8 mouse cellular contexts compared by ENCODE assay signal in the genomic region with DNA sequence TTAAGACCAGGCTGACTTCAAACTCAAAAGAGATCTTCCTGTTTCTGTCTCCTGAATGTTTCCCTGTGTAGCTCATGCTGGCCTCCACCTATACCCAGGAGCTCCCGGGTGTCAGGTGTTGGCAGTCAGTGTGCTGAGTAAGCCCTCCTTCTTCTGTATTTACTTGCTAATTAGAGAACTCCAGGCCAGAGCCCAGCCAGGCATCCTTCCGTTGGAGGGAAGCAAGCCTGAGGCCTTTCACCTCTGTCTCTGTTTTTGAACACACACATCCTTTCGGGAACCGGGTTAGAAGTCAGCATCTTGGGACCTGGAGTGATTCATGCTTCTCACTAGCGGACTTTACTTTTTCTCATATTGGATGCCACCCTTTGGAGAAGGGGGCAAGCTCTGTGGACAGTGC. TPM values are rescaled to one million over a fixed set of nuclear protein-coding genes. Genes with fewer than 3 reads are reported as not detected.
A peak's percentile ranks its signal among the peaks of the same experiment; 100 is the strongest.
DNase-seq lines count a peak whose midpoint lies in the region; ATAC-seq and TF ChIP-seq lines count a peak whose summit lies in the region.

No protein-coding gene starts in this region.

- no peak for TF ChIP-seq EP300 in MEL (IDR thresholded peaks at IDR 0.05; ENCODE audit: low read depth in 1 of 2, low read length in 2 of 2)

- peaks cover 11 to 21% of the 10 kb centered on the region in 2 experiments for H3K36me3 ChIP-seq in MEL (ENCODE audit: control insufficient read depth in 1 of 2, insufficient read depth in 2 of 2, low read length in 2 of 2)
- H3K36me3 ChIP-seq in hindbrain, embryonic 14.5 days (replicated peaks; ENCODE audit: control insufficient read depth, insufficient read depth): peaks cover 33% of the 10 kb centered on the region
- H3K36me3 ChIP-seq in liver, embryonic 15.5 days (replicated peaks): peaks cover 42% of the 10 kb centered on the region

- ATAC-seq in hindbrain, embryonic 14.5 days (ENCODE audit: low FRiP score): no peak
- ATAC-seq in liver, embryonic 15.5 days (ENCODE audit: insufficient read depth): no peak
- ATAC-seq in activated CD4-positive, CD25-positive, alpha-beta regulatory T cell, adult 4 months: no peak

- peaks cover 23% of the 10 kb centered on the region for H3K4me1 ChIP-seq in cerebellum, adult 2 months (ENCODE audit: control insufficient read depth, insufficient read depth, low read length)
- peaks cover 6 to 26% of the 10 kb centered on the region in 2 experiments; a peak in 3 of 4 replicates for H3K4me1 ChIP-seq in MEL (ENCODE audit: control insufficient read depth in 1 of 2, insufficient read depth in 2 of 2, low read length in 2 of 2)
- peaks cover 14% of the 10 kb centered on the region for H3K4me1 ChIP-seq in hindbrain, embryonic 14.5 days (replicated peaks; ENCODE audit: control insufficient read depth, insufficient read depth, low read length)
- H3K4me1 ChIP-seq in liver, embryonic 15.5 days (replicated peaks): peaks cover 51% of the 10 kb centered on the region

- H3K27ac ChIP-seq in cerebellum, adult 2 months (ENCODE audit: insufficient read depth, low read length): no peak overlapping the region
- no peak overlapping the region; the same call in 1 of the 2 replicates for H3K27ac ChIP-seq in MEL (ENCODE audit: control insufficient read depth, low read depth, low read length)
- no peak overlapping the region for H3K27ac ChIP-seq in hindbrain, embryonic 14.5 days
- H3K27ac ChIP-seq in liver, embryonic 15.5 days (replicated peaks): peak overlapping the region; percentile 94

- DNase-seq in cerebellum, adult 2 months: peak in 1 of 2 experiments; percentile 48
- DNase-seq in cerebellum, postnatal 36 days: no peak
- DNase-seq in MEL (ENCODE audit: low read depth, low spot score): peak; percentile 37
- DNase-seq in hindbrain, embryonic 14.5 days (ENCODE audit: low spot score): no peak
- no peak for DNase-seq in thymus, postnatal 14 days
- no peak for DNase-seq in embryo, embryonic 11 days

- WGBS in cerebellum, adult 2 months: 40% methylated on average over 5 of the region's 5 CpGs
- 69% methylated on average over 5 of the region's 5 CpGs for WGBS in hindbrain, embryonic 14.5 days
- WGBS in liver, embryonic 15.5 days (ENCODE audit: insufficient replicate concordance): 56% methylated on average over 5 of the region's 5 CpGs

- peaks cover 31% of the 10 kb centered on the region for H3K79me2 ChIP-seq in MEL (ENCODE audit: control insufficient read depth, insufficient read depth, low read length, poor library complexity)

- TF ChIP-seq CTCF in cerebellum, adult 2 months (IDR thresholded peaks at IDR 0.05; ENCODE audit: borderline replicate concordance, insufficient read depth, low read depth, low read length): no peak
- TF ChIP-seq CTCF in MEL (IDR thresholded peaks at IDR 0.05 in 2 of 3, conservative IDR thresholded peaks at IDR 0.05 in 1 of 3; ENCODE audit: control insufficient read depth in 1 of 3, insufficient read depth in 1 of 3, low read depth in 2 of 3, low read length in 3 of 3, poor library complexity in 1 of 3, severe bottlenecking in 1 of 3): no peak

- no peak for TF ChIP-seq RAD21 in MEL (IDR thresholded peaks at IDR 0.05; ENCODE audit: low read depth, low read length)

- no peaks in the 10 kb centered on the region for H3K27me3 ChIP-seq in cerebellum, adult 2 months (ENCODE audit: control insufficient read depth, insufficient read depth, low read length)
- H3K27me3 ChIP-seq in MEL (ENCODE audit: control insufficient read depth in 1 of 2, insufficient read depth in 2 of 2, low read length in 2 of 2): no peaks in the 10 kb centered on the region
- no peaks in the 10 kb centered on the region for H3K27me3 ChIP-seq in hindbrain, embryonic 14.5 days (ENCODE audit: control insufficient read depth, insufficient read depth, low read length)
- H3K27me3 ChIP-seq in liver, embryonic 15.5 days: no peaks in the 10 kb centered on the region

- peak overlapping the region; percentile 25 for H3K4me3 ChIP-seq in cerebellum, adult 2 months (replicated peaks; ENCODE audit: insufficient read depth, low read depth, low read length)
- peak overlapping the region; percentile 94 for H3K4me3 ChIP-seq in MEL (ENCODE audit: control insufficient read depth in 1 of 2, insufficient read depth in 1 of 2, low read depth in 2 of 2, low read length in 2 of 2)
- peak overlapping the region; percentile 66; the same call in 1 of the 2 replicates for H3K4me3 ChIP-seq in hindbrain, embryonic 14.5 days (replicated peaks; ENCODE audit: low read length)
- H3K4me3 ChIP-seq in liver, embryonic 15.5 days (replicated peaks): peak overlapping the region; percentile 71

- no peak for TF ChIP-seq POLR2A in cerebellum, adult 2 months (IDR thresholded peaks at IDR 0.05; ENCODE audit: borderline replicate concordance, insufficient read depth, low read length)
- TF ChIP-seq POLR2A in MEL (IDR thresholded peaks at IDR 0.05; ENCODE audit: control insufficient read depth in 1 of 2, insufficient read depth in 1 of 2, low read depth in 1 of 2, low read length in 2 of 2, poor library complexity in 1 of 2): no peak

- peak overlapping the region; percentile 86 for H3K4me2 ChIP-seq in hindbrain, embryonic 14.5 days (replicated peaks)
- peak overlapping the region; percentile 97 for H3K4me2 ChIP-seq in liver, embryonic 15.5 days

- H3K9me3 ChIP-seq in MEL (replicated peaks; ENCODE audit: insufficient read depth, low read length): no peaks in the 10 kb centered on the region
- H3K9me3 ChIP-seq in hindbrain, embryonic 14.5 days (ENCODE audit: control insufficient read depth, low read length): no peaks in the 10 kb centered on the region
- no peaks in the 10 kb centered on the region for H3K9me3 ChIP-seq in liver, embryonic 15.5 days (replicated peaks)

- peak overlapping the region; percentile 97 for H3K9ac ChIP-seq in MEL (ENCODE audit: control insufficient read depth, low read depth, low read length, poor library complexity, severe bottlenecking)
- H3K9ac ChIP-seq in hindbrain, embryonic 14.5 days: no peak overlapping the region
- peak overlapping the region; percentile 77 for H3K9ac ChIP-seq in liver, embryonic 15.5 days

TF ChIP-seq in MEL, 35 proteins besides CTCF, POLR2A, EP300 and RAD21 (continues in another document):
- TF ChIP-seq JUND (IDR thresholded peaks at IDR 0.05; ENCODE audit: low read depth, low read length) (no peak), ETS1 (IDR thresholded peaks at IDR 0.05; ENCODE audit: low read depth, low read length) (no peak), CHD1 (IDR thresholded peaks at IDR 0.05; ENCODE audit: low read depth, low read length) (no peak), CHD2 (IDR thresholded peaks at IDR 0.05; ENCODE audit: low read length) (no peak), BHLHE40 (IDR thresholded peaks at IDR 0.05; ENCODE audit: borderline replicate concordance, low read depth, low read length) (no peak), MAX (IDR thresholded peaks at IDR 0.05; ENCODE audit: low read length) (no peak), RCOR1 (IDR thresholded peaks at IDR 0.05; ENCODE audit: low read depth, low read length) (no peak), MAZ (IDR thresholded peaks at IDR 0.05; ENCODE audit: low read depth, low read length) (no peak), SIN3A (IDR thresholded peaks at IDR 0.05; ENCODE audit: low read length) (no peak), ELF1 (IDR thresholded peaks at IDR 0.05; ENCODE audit: low read depth, low read length) (no peak), ZMIZ1 (IDR thresholded peaks at IDR 0.05; ENCODE audit: low read depth, low read length) (no peak), MAFK (IDR thresholded peaks at IDR 0.05; ENCODE audit: borderline replicate concordance, low read depth, low read length) (no peak), NELFE (IDR thresholded peaks at IDR 0.05; ENCODE audit: low read depth, low read length) (no peak)

RNA-seq across cellular contexts. Expression of a gene that starts 1.4 kb away (rescaled TPM):
- polyA plus RNA-seq in cerebellum, adult 2 months (2012; rRNA removed): 33.8 and 37.7 TPM in 2 replicates
- 3.5 and 3.7 TPM in 2 replicates for total RNA-seq in MEL (2012; rRNA removed)
- polyA plus RNA-seq in MEL (2012; ENCODE audit: insufficient read depth in 1 of 2, insufficient read length in 2 of 2, low read depth in 1 of 2, low replicate concordance in 2 of 2, missing spikeins in 1 of 2): 1 to 10 TPM in 1 of 2 experiments, not detected in 1; 1.0 TPM
- polyA plus RNA-seq in hindbrain, embryonic 14.5 days (2014; fragmentation: Nextera tagmentation; extraction: Ambion mirVana): 3.8 and 5.1 TPM in 2 replicates
- 0.82 TPM in 1 of 2 replicates, not detected in the other for polyA plus RNA-seq in liver, embryonic 15.5 days (2015; fragmentation: Nextera tagmentation; extraction: Ambion mirVana)
- 1 to 10 TPM in 1 of 2 experiments, not detected in 1; 6.5 TPM for polyA plus RNA-seq in activated CD4-positive, CD25-positive, alpha-beta regulatory T cell, adult 4 months (2017; shearing (Covaris generic))

RNA-seq across cellular contexts. Expression of a gene that starts 1.5 kb away (rescaled TPM):
- polyA plus RNA-seq in cerebellum, adult 2 months (2012; rRNA removed): 301 and 310 TPM in 2 replicates
- total RNA-seq in MEL (2012; rRNA removed): 145 and 151 TPM in 2 replicates
- 100 to 1,000 TPM in 1 of 2 experiments, not detected in 1; 342 TPM for polyA plus RNA-seq in MEL (2012; ENCODE audit: insufficient read depth in 1 of 2, insufficient read length in 2 of 2, low read depth in 1 of 2, low replicate concordance in 2 of 2, missing spikeins in 1 of 2)
- polyA plus RNA-seq in hindbrain, embryonic 14.5 days (2014; fragmentation: Nextera tagmentation; extraction: Ambion mirVana): 235 and 260 TPM in 2 replicates
- 91.2 and 93.4 TPM in 2 replicates for polyA plus RNA-seq in liver, embryonic 15.5 days (2015; fragmentation: Nextera tagmentation; extraction: Ambion mirVana)
- 10 to 100 TPM; 75.5 to 83.8 TPM for polyA plus RNA-seq in activated CD4-positive, CD25-positive, alpha-beta regulatory T cell, adult 4 months (2017; shearing (Covaris generic))

RNA-seq across cellular contexts. Expression of a gene that starts 14.6 kb away (rescaled TPM):
- 37.5 and 39.5 TPM in 2 replicates for polyA plus RNA-seq in cerebellum, adult 2 months (2012; rRNA removed)
- 55.2 and 62.4 TPM in 2 replicates for total RNA-seq in MEL (2012; rRNA removed)
- 100 to 1,000 TPM in 1 of 2 experiments, not detected in 1; 112 TPM for polyA plus RNA-seq in MEL (2012; ENCODE audit: insufficient read depth in 1 of 2, insufficient read length in 2 of 2, low read depth in 1 of 2, low replicate concordance in 2 of 2, missing spikeins in 1 of 2)
- 54.1 and 54.7 TPM in 2 replicates for polyA plus RNA-seq in hindbrain, embryonic 14.5 days (2014; fragmentation: Nextera tagmentation; extraction: Ambion mirVana)
- 47.0 and 58.0 TPM in 2 replicates for polyA plus RNA-seq in liver, embryonic 15.5 days (2015; fragmentation: Nextera tagmentation; extraction: Ambion mirVana)
- polyA plus RNA-seq in activated CD4-positive, CD25-positive, alpha-beta regulatory T cell, adult 4 months (2017; shearing (Covaris generic)): 10 to 100 TPM; 36.5 to 39.3 TPM

RNA-seq across cellular contexts. Expression of a gene that starts 25.9 kb away (rescaled TPM):
- 113 and 118 TPM in 2 replicates for polyA plus RNA-seq in cerebellum, adult 2 months (2012; rRNA removed)
- 41.1 and 50.4 TPM in 2 replicates for total RNA-seq in MEL (2012; rRNA removed)
- 10 to 100 TPM in 1 of 2 experiments, not detected in 1; 53.1 TPM for polyA plus RNA-seq in MEL (2012; ENCODE audit: insufficient read depth in 1 of 2, insufficient read length in 2 of 2, low read depth in 1 of 2, low replicate concordance in 2 of 2, missing spikeins in 1 of 2)
- 79.9 and 80.2 TPM in 2 replicates for polyA plus RNA-seq in hindbrain, embryonic 14.5 days (2014; fragmentation: Nextera tagmentation; extraction: Ambion mirVana)
- 79.6 and 89.2 TPM in 2 replicates for polyA plus RNA-seq in liver, embryonic 15.5 days (2015; fragmentation: Nextera tagmentation; extraction: Ambion mirVana)
- 10 to 100 TPM; 85.6 to 92.6 TPM for polyA plus RNA-seq in activated CD4-positive, CD25-positive, alpha-beta regulatory T cell, adult 4 months (2017; shearing (Covaris generic))

Comparison
In these comparisons a context has a peak if more than half of its experiments do, and no peak if none do; other contexts are left out.
1. H3K4me3 ChIP-seq: peak in every context shown above with its lines; median percentile 94 in MEL; 71 in liver, embryonic 15.5 days; 66 in hindbrain, embryonic 14.5 days; 25 in cerebellum, adult 2 months.